Mouse (Mus musculus): ENCODE data around the gene Dcakd. TPM values are rescaled to one million over a fixed set of nuclear protein-coding genes. Genes with fewer than 3 reads are reported as not detected.

Dcakd gene
- total and polyA plus RNA-seq, 2 experiments from 2014 or later: 165 to 191 TPM

GRCm38 (mm10) chr11:102996991-102997770, 31.0 kb downstream of the Dcakd start:
- no peak for TF ChIP-seq CTCF (IDR thresholded peaks at IDR 0.05)
- no peak overlapping the region for H3K4me2 ChIP-seq (ENCODE audit: low read depth, low read length, poor library complexity, severe bottlenecking)
- no peak overlapping the region for H3K27ac ChIP-seq (ENCODE audit: low read depth, low read length)
- no peaks in the 10 kb centered on the region for H3K27me3 ChIP-seq (ENCODE audit: insufficient read depth, low read length)
- H3K4me1 ChIP-seq (ENCODE audit: insufficient read depth, low read length): no peaks in the 10 kb centered on the region
- H3K9ac ChIP-seq (replicated peaks; ENCODE audit: low read length, poor library complexity, severe bottlenecking): no peak overlapping the region
- H3K36me3 ChIP-seq (ENCODE audit: insufficient read depth, low read length): peaks cover 53% of the 10 kb centered on the region
- H3K9me3 ChIP-seq (ENCODE audit: low read length): no peaks in the 10 kb centered on the region
- DNase-seq (ENCODE audit: low spot score) (no peak), ATAC-seq (ENCODE audit: low FRiP score) (no peak)
- H3K4me3 ChIP-seq (ENCODE audit: low read depth, low read length): no peak overlapping the region
- WGBS: 94% methylated on average over 12 of the region's 12 CpGs

- Histone ChIP-seq H3K36me3 (ENCODE audit: insufficient read depth, low read length) (peaks cover 53% of the 10 kb centered on the region), H3K27me3 (ENCODE audit: insufficient read depth, low read length) (no peaks in the 10 kb centered on the region), H3K4me1 (ENCODE audit: insufficient read depth, low read length) (peaks cover 6% of the 10 kb centered on the region), H3K4me2 (ENCODE audit: low read depth, low read length, poor library complexity, severe bottlenecking) (no peak overlapping the region), H3K27ac (ENCODE audit: low read depth, low read length) (no peak overlapping the region), H3K9me3 (ENCODE audit: low read length) (no peaks in the 10 kb centered on the region), H3K9ac (replicated peaks; ENCODE audit: low read length, poor library complexity, severe bottlenecking) (no peak overlapping the region), H3K4me3 (ENCODE audit: low read depth, low read length) (no peak overlapping the region)
- WGBS: 89% methylated on average over 7 of the region's 7 CpGs
- TF ChIP-seq CTCF (IDR thresholded peaks at IDR 0.05): no peak
- ATAC-seq (ENCODE audit: low FRiP score): no peak
- no peak for DNase-seq (ENCODE audit: low spot score)
Measured at GRCm38 (mm10) chr11:102996385-102996784, 31.7 kb downstream of the Dcakd start.

- H3K4me1 ChIP-seq (ENCODE audit: insufficient read depth, low read length): peaks cover 6% of the 10 kb centered on the region
- no peak overlapping the region for H3K4me3 ChIP-seq (ENCODE audit: low read depth, low read length)
- H3K4me2 ChIP-seq (ENCODE audit: low read depth, low read length, poor library complexity, severe bottlenecking): no peak overlapping the region
- H3K27me3 ChIP-seq (ENCODE audit: insufficient read depth, low read length): no peaks in the 10 kb centered on the region; the same call in 1 of the 2 replicates
- TF ChIP-seq CTCF (IDR thresholded peaks at IDR 0.05): no peak
- no peak overlapping the region for H3K27ac ChIP-seq (ENCODE audit: low read depth, low read length)
- DNase-seq (ENCODE audit: low spot score) (no peak), ATAC-seq (ENCODE audit: low FRiP score) (no peak)
- H3K36me3 ChIP-seq (ENCODE audit: insufficient read depth, low read length): peaks cover 53% of the 10 kb centered on the region
- H3K9me3 ChIP-seq (ENCODE audit: low read length): no peaks in the 10 kb centered on the region
- WGBS: 89% methylated on average over 18 of the region's 18 CpGs
- no peak overlapping the region for H3K9ac ChIP-seq (replicated peaks; ENCODE audit: low read length, poor library complexity, severe bottlenecking)
Measured at GRCm38 (mm10) chr11:102994952-102995351, 33.2 kb downstream of the Dcakd start.

- no peak for ATAC-seq (ENCODE audit: low FRiP score)
- no peak overlapping the region for H3K9ac ChIP-seq (replicated peaks; ENCODE audit: low read length, poor library complexity, severe bottlenecking)
- H3K27me3 ChIP-seq (ENCODE audit: insufficient read depth, low read length): peaks cover 8% of the 10 kb centered on the region
- no peaks in the 10 kb centered on the region for H3K9me3 ChIP-seq (ENCODE audit: low read length)
- H3K4me2 ChIP-seq (ENCODE audit: low read depth, low read length, poor library complexity, severe bottlenecking): no peak overlapping the region
- peaks cover 44% of the 10 kb centered on the region for H3K36me3 ChIP-seq (ENCODE audit: insufficient read depth, low read length)
- WGBS: 21% methylated on average over 17 of the region's 17 CpGs
- no peak for TF ChIP-seq CTCF (IDR thresholded peaks at IDR 0.05)
- H3K4me3 ChIP-seq (ENCODE audit: low read depth, low read length): no peak overlapping the region
- no peak for DNase-seq (ENCODE audit: low spot score)
- H3K27ac ChIP-seq (ENCODE audit: low read depth, low read length): no peak overlapping the region
- H3K4me1 ChIP-seq (ENCODE audit: insufficient read depth, low read length): peaks cover 11% of the 10 kb centered on the region
Measured at GRCm38 (mm10) chr11:102993420-102994029, 34.6 kb downstream of the Dcakd start.

- ATAC-seq (ENCODE audit: low FRiP score) (peak; percentile 49; the same call in 1 of the 2 replicates), DNase-seq (ENCODE audit: low spot score) (peak; percentile 73)
- H3K4me3 ChIP-seq (ENCODE audit: low read depth, low read length): no peak overlapping the region
- H3K9ac ChIP-seq (replicated peaks; ENCODE audit: low read length, poor library complexity, severe bottlenecking): no peak overlapping the region
- peaks cover 38% of the 10 kb centered on the region for H3K36me3 ChIP-seq (ENCODE audit: insufficient read depth, low read length)
- 9% methylated on average over 5 of the region's 5 CpGs for WGBS
- peaks cover 11% of the 10 kb centered on the region for H3K4me1 ChIP-seq (ENCODE audit: insufficient read depth, low read length)
- H3K4me2 ChIP-seq (ENCODE audit: low read depth, low read length, poor library complexity, severe bottlenecking): no peak overlapping the region
- no peaks in the 10 kb centered on the region for H3K9me3 ChIP-seq (ENCODE audit: low read length)
- no peak overlapping the region for H3K27ac ChIP-seq (ENCODE audit: low read depth, low read length)
- TF ChIP-seq CTCF (IDR thresholded peaks at IDR 0.05): peak; percentile 86
- peaks cover 8% of the 10 kb centered on the region for H3K27me3 ChIP-seq (ENCODE audit: insufficient read depth, low read length)
Measured at GRCm38 (mm10) chr11:102992940-102993339, 35.2 kb downstream of the Dcakd start.

- H3K27ac ChIP-seq (ENCODE audit: low read depth, low read length): no peak overlapping the region
- ATAC-seq (ENCODE audit: low FRiP score) (no peak; the same call in 1 of the 2 replicates), DNase-seq (ENCODE audit: low spot score) (peak; percentile 40)
- 5% methylated on average over 16 of the region's 16 CpGs for WGBS
- H3K27me3 ChIP-seq (ENCODE audit: insufficient read depth, low read length): peaks cover 8% of the 10 kb centered on the region
- no peak for TF ChIP-seq CTCF (IDR thresholded peaks at IDR 0.05)
- H3K36me3 ChIP-seq (ENCODE audit: insufficient read depth, low read length): peaks cover 28% of the 10 kb centered on the region
- H3K4me3 ChIP-seq (ENCODE audit: low read depth, low read length): peak overlapping the region; percentile 10; the same call in 1 of the 2 replicates
- H3K4me2 ChIP-seq (ENCODE audit: low read depth, low read length, poor library complexity, severe bottlenecking): peak overlapping the region; percentile 36
- peak overlapping the region; percentile 48; the same call in 1 of the 2 replicates for H3K9ac ChIP-seq (replicated peaks; ENCODE audit: low read length, poor library complexity, severe bottlenecking)
- no peaks in the 10 kb centered on the region for H3K9me3 ChIP-seq (ENCODE audit: low read length)
- H3K4me1 ChIP-seq (ENCODE audit: insufficient read depth, low read length): peaks cover 11% of the 10 kb centered on the region
Measured at GRCm38 (mm10) chr11:102991681-102992080, 36.5 kb downstream of the Dcakd start.

All from midbrain, postnatal 0 days (tissue).